Mouse (Mus musculus) midbrain, embryonic 16.5 days (tissue): ENCODE measurements around the gene Sfxn5. TPM values are rescaled to one million over a fixed set of nuclear protein-coding genes. Genes with fewer than 3 reads are reported as not detected.

ENCODE experiments used
- ATAC-seq: fragments of 200-750 bp; cut with Nextera tagmentation; 2 replicates; pipeline ENCODE4 v1.8.0; 2017; ENCODE audit warnings: moderate TSS enrichment
- H3K27ac ChIP-seq: fragments of 300-500 bp; sonication (generic); 2 replicates; pipeline ENCODE4 v1.5.1; 2014; ENCODE audit warnings: mild to moderate bottlenecking, low read length, mixed read lengths
- H3K27me3 ChIP-seq: fragments of 300-500 bp; sonication (generic); 2 replicates; pipeline ENCODE4 v1.6.1; 2014; ENCODE audit warnings: low read depth, low read length, mixed read lengths; ENCODE audit not compliant: control insufficient read depth, insufficient read depth
- H3K36me3 ChIP-seq: fragments of 300-500 bp; sonication (generic); 2 replicates; pipeline ENCODE4 v1.6.1; 2014; ENCODE audit warnings: mild to moderate bottlenecking, low read length, moderate library complexity, mixed read lengths; ENCODE audit not compliant: control insufficient read depth, insufficient read depth
- H3K4me1 ChIP-seq: fragments of 300-500 bp; sonication (generic); 2 replicates; pipeline ENCODE4 v1.6.1; 2014; ENCODE audit warnings: mild to moderate bottlenecking, low read length, mixed read lengths; ENCODE audit not compliant: control insufficient read depth, insufficient read depth
- H3K4me2 ChIP-seq: fragments of 300-500 bp; sonication (generic); 2 replicates; pipeline ENCODE4 v1.6.1; 2014; ENCODE audit warnings: mild to moderate bottlenecking, low read length, mixed read lengths
- H3K4me3 ChIP-seq: fragments of 300-500 bp; sonication (generic); 2 replicates; pipeline ENCODE4 v1.5.1; 2014; ENCODE audit warnings: low read depth, mild to moderate bottlenecking, low read length, moderate library complexity, mixed read lengths
- H3K9ac ChIP-seq: fragments of 300-500 bp; sonication (generic); 2 replicates; pipeline ENCODE4 v1.6.1; 2014; ENCODE audit warnings: low read depth, low read length, mixed read lengths
- H3K9me3 ChIP-seq: fragments of 300-500 bp; sonication (generic); replicated peaks from 2 replicates; pipeline ENCODE4 v1.6.1; 2014; ENCODE audit warnings: mild to moderate bottlenecking, low read length, mixed read lengths; ENCODE audit not compliant: control insufficient read depth, poor library complexity, severe bottlenecking
- WGBS: fragments of 180-500 bp; shearing (Covaris S2); extraction: QIAGEN DNeasy Blood & Tissue Kit; methylation state at CpG from one replicate; pipeline ENCODE4 v1.1.7; 2014; 5-methylcytosine and 5-hydroxymethylcytosine counted together
- polyA plus RNA-seq: library from polyadenylated mRNA; unstranded; fragments of >200 nt; fragmentation: Nextera tagmentation; extraction: Ambion mirVana; gene quantifications from 2 replicates; pipeline ENCODE4 v1.2.1, GENCODE M21; 2015

The Sfxn5 gene
- polyA plus RNA-seq: 27.6 and 41.3 TPM in 2 replicates

DNA sequence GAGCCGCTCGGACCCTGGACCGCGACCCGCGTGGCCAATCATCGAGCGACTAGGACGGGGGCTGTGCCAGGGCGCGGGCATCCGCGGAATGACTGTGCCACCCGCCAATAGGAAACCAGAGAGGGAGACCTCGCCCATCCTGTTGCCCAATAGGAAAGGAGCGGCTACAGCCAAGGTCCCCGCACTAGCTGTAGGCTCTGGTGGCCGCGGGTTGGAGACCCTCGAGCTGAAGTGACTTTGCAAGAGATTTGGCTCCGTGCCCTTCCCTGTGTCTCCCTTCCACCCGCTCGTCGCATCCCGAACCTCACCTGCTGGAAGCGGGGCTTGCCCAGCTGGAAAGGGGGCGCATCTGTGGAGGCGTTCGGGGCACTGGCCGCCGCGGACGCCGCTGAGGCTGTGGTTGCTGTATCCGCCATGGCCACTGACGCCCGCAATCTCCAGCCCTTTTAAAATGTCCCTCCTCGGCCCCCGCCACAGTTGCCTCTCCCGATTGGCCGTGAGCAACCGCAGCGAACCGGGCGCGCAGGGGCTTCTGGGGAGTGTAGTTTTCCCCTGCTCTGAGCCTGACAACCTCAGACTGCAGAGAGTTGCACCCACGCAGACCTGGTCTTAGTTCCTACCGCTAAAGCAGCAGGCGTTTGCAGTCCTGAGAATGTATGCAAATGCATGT is at the start of gene Sfxn5:
Sfxn5 (minus strand) TSS at position 423 of the 670 bp plus-strand sequence.
- H3K9me3 ChIP-seq: no peaks in the 10 kb centered on the region
- peak within 1 kb of the TSS; percentile 94 for H3K27ac ChIP-seq
- peak within 1 kb of the TSS; percentile 82 for H3K9ac ChIP-seq
- peak; percentile 98 for ATAC-seq
- peak within 1 kb of the TSS; percentile 67 for H3K4me3 ChIP-seq
- WGBS: 0% methylated on average over 49 of the region's 49 CpGs
- peaks cover 4% of the 10 kb centered on the region; the same call in 1 of the 2 replicates for H3K4me1 ChIP-seq
- H3K36me3 ChIP-seq: peaks cover 8% of the 10 kb centered on the region
- no peaks in the 10 kb centered on the region for H3K27me3 ChIP-seq
- H3K4me2 ChIP-seq: peak within 1 kb of the TSS; percentile 98

DNA sequence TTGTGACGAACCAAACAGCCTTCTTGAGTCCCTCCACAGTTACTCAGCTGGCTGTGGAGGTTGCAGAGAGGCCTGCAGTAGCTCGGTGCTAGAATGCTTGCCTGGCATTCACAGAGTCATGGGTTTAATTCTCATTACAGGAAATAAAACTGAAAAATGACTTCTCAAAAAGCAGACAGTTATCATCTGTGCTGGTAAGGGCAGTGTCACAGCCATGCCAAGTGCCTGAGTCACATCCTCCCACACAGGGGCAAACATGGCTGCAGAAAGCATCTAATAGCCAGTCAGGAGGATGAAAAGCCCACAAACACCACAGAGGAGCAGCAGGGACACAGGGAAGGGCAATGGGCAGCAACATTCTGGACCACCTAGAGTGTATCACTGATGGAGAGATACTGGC is 49.6 kb upstream of the Sfxn5 start:
- ATAC-seq: no peak
- H3K9me3 ChIP-seq: no peaks in the 10 kb centered on the region
- WGBS: 88% methylated on average over 2 of the region's 2 CpGs
- no peak overlapping the region for H3K27ac ChIP-seq
- H3K27me3 ChIP-seq: no peaks in the 10 kb centered on the region
- no peak overlapping the region for H3K9ac ChIP-seq
- H3K4me2 ChIP-seq: no peak overlapping the region
- H3K4me1 ChIP-seq: no peaks in the 10 kb centered on the region
- no peaks in the 10 kb centered on the region for H3K36me3 ChIP-seq
- H3K4me3 ChIP-seq: no peak overlapping the region

DNA sequence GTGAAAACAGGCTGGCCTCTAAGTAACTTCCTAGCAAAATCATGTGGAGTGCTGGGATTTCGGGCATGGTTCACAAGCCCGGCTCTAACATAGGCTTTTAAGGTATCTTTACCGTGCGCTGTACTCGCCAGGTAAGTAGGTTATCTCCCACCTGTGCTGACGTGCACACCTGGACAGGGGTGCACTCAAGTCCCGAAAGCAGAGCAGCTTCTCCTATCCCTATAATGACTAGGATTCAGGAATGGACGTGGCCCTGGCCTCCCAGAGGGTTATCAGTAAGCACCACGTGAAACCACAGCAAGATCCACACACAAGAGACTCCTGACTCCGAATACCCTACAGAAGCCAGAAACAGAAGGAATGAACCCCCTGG is 48.4 kb upstream of the Sfxn5 start:
- H3K4me3 ChIP-seq: no peak overlapping the region
- H3K9me3 ChIP-seq: no peaks in the 10 kb centered on the region
- no peaks in the 10 kb centered on the region for H3K36me3 ChIP-seq
- WGBS: 80% methylated on average over 10 of the region's 10 CpGs
- H3K4me1 ChIP-seq: no peaks in the 10 kb centered on the region
- no peaks in the 10 kb centered on the region for H3K27me3 ChIP-seq
- no peak overlapping the region for H3K4me2 ChIP-seq
- H3K27ac ChIP-seq: no peak overlapping the region
- no peak for ATAC-seq
- H3K9ac ChIP-seq: no peak overlapping the region

DNA sequence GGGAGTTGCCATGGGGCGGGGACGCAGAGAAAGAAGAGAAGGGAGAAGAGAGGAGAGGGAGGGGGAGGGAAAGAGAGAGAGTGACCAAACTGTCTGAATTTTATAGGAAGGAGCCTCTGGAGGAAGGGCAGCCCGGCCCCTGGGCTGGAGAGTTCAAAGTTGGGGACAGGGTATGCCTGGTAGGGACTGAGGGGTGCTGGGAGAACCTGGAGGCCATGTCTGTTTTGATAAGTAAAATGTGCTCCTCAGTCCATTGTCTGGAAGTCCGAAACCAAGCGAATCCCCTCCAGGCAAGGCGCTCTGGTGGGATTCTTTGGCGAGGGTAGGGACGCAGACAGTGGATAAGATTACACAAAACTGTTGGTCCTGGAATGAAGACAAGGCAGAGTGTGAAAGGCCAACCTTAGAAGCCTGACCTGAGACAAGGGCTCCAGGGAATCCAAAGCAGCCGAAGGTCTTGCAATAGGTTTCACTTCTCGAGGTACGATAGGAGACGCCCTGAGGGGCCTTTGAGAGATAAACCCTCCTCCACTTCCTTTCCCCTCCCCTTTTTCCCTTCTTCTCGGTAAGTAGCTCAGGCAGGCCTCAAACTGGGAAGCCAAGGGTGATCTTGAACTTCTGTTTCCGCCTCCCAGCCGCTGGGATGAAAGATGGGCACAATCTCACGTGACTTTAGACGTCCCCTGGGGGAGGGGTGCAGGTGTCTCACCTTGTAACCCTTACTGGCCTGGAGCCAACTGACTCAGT is 47.9 kb upstream of the Sfxn5 start:
- WGBS: 14% methylated on average over 17 of the region's 17 CpGs
- ATAC-seq: 0 out of 2 replicates have a peak, but pooled peaks have one; percentile 51
- no peaks in the 10 kb centered on the region for H3K9me3 ChIP-seq
- no peaks in the 10 kb centered on the region for H3K36me3 ChIP-seq
- H3K4me2 ChIP-seq: no peak overlapping the region; the same call in 1 of the 2 replicates
- H3K4me1 ChIP-seq: no peaks in the 10 kb centered on the region
- no peaks in the 10 kb centered on the region for H3K27me3 ChIP-seq
- no peak overlapping the region for H3K27ac ChIP-seq
- H3K9ac ChIP-seq: no peak overlapping the region
- no peak overlapping the region for H3K4me3 ChIP-seq

DNA sequence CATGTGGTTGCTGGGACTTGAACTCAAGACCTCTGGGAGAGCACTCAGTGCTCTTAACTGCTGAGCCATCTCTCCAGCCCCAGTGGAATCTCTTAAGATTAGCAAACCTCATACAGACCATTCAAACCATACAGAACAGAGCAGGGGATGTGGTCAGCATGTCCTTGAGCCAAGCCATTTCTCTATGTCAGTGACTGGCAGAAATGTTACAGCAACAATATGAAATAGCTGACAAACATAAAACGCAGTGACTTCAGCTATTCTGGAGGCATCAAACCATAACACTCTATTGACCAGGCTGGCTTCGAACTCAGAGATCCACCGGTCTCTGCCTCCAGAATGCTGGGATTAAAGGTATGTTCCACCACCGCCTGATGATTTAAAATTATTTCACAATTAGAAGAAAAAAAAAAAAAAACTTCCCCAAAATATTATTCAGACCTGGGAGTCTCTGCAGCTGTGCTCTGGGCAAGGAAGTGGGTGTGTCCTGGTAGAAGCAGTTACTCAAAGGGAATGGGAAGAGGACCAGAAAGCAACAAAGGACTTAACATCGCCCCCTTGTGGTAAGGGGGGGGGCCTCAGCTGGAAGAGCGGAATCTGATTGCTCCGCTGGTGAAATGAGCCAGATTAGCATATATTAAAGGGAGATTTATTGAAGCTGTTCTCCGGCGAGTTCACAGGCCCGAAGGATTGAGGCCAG is 47.1 kb upstream of the Sfxn5 start:
- 29% methylated on average over 10 of the region's 10 CpGs for WGBS
- no peak overlapping the region; the same call in 1 of the 2 replicates for H3K4me2 ChIP-seq

DNA sequence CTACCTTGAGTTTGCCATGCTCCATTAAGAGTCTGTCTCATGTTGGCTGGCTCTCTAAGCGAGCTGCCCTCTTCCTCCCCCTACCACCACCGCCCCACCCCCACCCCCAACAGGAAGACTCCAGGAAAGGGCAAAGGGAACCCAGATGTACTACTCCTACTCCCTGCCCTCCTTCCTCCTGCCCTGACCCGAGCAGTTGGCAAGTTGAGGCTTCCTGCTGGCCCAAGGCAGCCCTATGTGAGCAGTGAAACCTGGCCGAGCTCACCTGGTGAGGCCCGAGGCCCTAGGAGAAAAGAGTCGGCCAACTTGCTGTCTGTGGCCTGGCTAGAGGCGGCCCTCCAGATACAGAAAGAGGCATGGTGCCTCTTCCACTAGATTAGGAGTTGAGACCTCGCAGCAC is 45.4 kb upstream of the Sfxn5 start:
- H3K27me3 ChIP-seq: no peaks in the 10 kb centered on the region
- H3K36me3 ChIP-seq: no peaks in the 10 kb centered on the region
- no peak overlapping the region for H3K9ac ChIP-seq
- no peak overlapping the region for H3K27ac ChIP-seq
- no peak overlapping the region for H3K4me2 ChIP-seq
- no peak for ATAC-seq
- peaks cover 2% of the 10 kb centered on the region for H3K4me1 ChIP-seq
- no peak overlapping the region for H3K4me3 ChIP-seq
- no peaks in the 10 kb centered on the region for H3K9me3 ChIP-seq
- WGBS: 66% methylated on average over 8 of the region's 8 CpGs

More for the DNA sequence above, 47.1 kb upstream of the Sfxn5 start:
- H3K9me3 ChIP-seq: no peaks in the 10 kb centered on the region
- peak; percentile 62 for ATAC-seq
- H3K9ac ChIP-seq: no peak overlapping the region
- H3K27me3 ChIP-seq: no peaks in the 10 kb centered on the region
- H3K27ac ChIP-seq: no peak overlapping the region
- H3K4me1 ChIP-seq: no peaks in the 10 kb centered on the region
- H3K4me3 ChIP-seq: no peak overlapping the region
- no peaks in the 10 kb centered on the region for H3K36me3 ChIP-seq

DNA sequence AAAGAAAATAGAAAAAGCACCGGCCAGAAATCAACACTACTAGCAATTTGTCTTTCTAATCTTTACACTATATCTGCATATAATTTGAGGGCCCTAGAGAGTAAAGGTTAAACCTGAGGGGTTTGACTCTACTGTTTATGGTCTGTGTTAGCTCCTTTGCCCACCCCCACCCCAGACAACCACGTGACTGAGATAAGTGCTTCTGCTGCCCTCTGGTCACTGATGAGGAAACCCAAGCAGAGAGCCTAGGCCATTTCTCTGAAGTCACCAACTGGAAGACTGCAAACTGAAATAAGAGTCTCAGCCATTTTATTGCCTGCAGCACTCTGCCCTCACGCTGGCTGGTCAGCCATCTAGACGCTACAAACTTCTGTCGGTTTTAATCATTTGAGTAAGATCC is 44.7 kb upstream of the Sfxn5 start:
- peaks cover 9% of the 10 kb centered on the region for H3K4me1 ChIP-seq
- no peak overlapping the region for H3K4me3 ChIP-seq
- WGBS: 67% methylated on average over 5 of the region's 5 CpGs
- no peak overlapping the region for H3K27ac ChIP-seq
- ATAC-seq: no peak
- no peaks in the 10 kb centered on the region for H3K27me3 ChIP-seq
- no peaks in the 10 kb centered on the region for H3K9me3 ChIP-seq
- no peak overlapping the region for H3K4me2 ChIP-seq
- H3K9ac ChIP-seq: no peak overlapping the region
- no peaks in the 10 kb centered on the region for H3K36me3 ChIP-seq

DNA sequence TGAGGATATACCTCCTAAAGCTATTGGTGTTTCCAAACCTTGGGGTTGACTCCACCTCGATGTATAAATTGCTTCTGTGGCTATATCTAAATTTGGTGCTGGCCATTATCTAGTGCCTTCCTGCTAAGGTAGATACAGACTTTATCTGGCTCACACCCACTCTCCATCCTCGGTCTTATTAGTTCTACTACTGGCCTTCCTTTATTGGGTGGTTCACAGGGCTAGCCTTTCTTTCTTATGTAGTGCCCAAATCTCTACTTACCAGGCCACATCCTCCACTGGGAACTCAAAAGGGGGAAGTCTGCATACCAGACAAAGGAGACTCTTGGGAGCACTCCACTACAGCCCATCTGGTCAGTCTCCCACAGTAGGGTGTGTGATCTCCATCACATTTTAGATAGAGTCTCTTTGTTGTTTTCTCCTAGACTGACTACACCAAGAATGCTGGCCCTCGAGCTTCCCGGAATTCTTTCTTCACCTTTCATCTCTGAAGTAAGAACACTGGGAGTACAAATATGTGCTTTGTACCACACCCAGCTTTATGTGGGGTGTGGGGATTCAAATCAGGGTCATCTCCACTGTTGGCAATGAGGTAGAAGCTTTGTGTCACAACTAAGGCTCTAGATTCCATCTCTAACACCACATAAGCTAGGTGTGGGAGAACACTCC is 44.0 kb upstream of the Sfxn5 start:
- no peak overlapping the region for H3K4me2 ChIP-seq
- H3K4me3 ChIP-seq: no peak overlapping the region
- no peaks in the 10 kb centered on the region for H3K27me3 ChIP-seq
- H3K4me1 ChIP-seq: peaks cover 16% of the 10 kb centered on the region
- H3K36me3 ChIP-seq: no peaks in the 10 kb centered on the region
- H3K9ac ChIP-seq: no peak overlapping the region
- 79% methylated on average over 4 of the region's 4 CpGs for WGBS
- no peak for ATAC-seq
- H3K9me3 ChIP-seq: no peaks in the 10 kb centered on the region
- no peak overlapping the region for H3K27ac ChIP-seq
